Mouse (Mus musculus) lung, postnatal 0 days (tissue): Measurements from ENCODE around the gene Lrmda. TPM values are rescaled to one million over a fixed set of nuclear protein-coding genes. Genes with fewer than 3 reads are reported as not detected.

Source experiments
- ATAC-seq: fragments of 200-750 bp; cut with Nextera tagmentation; 2 replicates; pipeline ENCODE4 v1.8.0; 2017; ENCODE audit warnings: moderate library complexity
- DNase-seq: peaks from one replicate; pipeline ENCODE4 v3.0.0-alpha.2; 2016; ENCODE audit warnings: low spot score
- H3K27ac ChIP-seq: fragments of 300-500 bp; sonication (generic); 2 replicates; pipeline ENCODE4 v1.5.1; 2014; ENCODE audit warnings: antibody characterized with exemption, mild to moderate bottlenecking, low read length, mixed read lengths
- H3K27me3 ChIP-seq: fragments of 300-500 bp; sonication (generic); replicated peaks from 2 replicates; pipeline ENCODE4 v1.6.1; 2014; ENCODE audit warnings: low read length, mixed read lengths; ENCODE audit not compliant: insufficient read depth
- H3K36me3 ChIP-seq: fragments of 300-500 bp; sonication (generic); 2 replicates; pipeline ENCODE4 v1.6.1; 2014; ENCODE audit warnings: low read length, mixed read lengths; ENCODE audit not compliant: insufficient read depth
- H3K4me1 ChIP-seq: fragments of 300-500 bp; sonication (generic); 2 replicates; pipeline ENCODE4 v1.6.1; 2014; ENCODE audit warnings: antibody characterized with exemption, low read depth, low read length, mixed read lengths; ENCODE audit not compliant: insufficient read depth
- H3K4me2 ChIP-seq: fragments of 300-500 bp; sonication (generic); replicated peaks from 2 replicates; pipeline ENCODE4 v1.6.1; 2014; ENCODE audit warnings: low read depth, mild to moderate bottlenecking, low read length, moderate library complexity, mixed read lengths
- H3K4me3 ChIP-seq: fragments of 300-500 bp; sonication (generic); 2 replicates; pipeline ENCODE4 v1.5.1; 2014; ENCODE audit warnings: low read depth, low read length
- H3K9ac ChIP-seq: fragments of 300-500 bp; sonication (generic); replicated peaks from 2 replicates; pipeline ENCODE4 v1.6.1; 2014; ENCODE audit warnings: low read depth, mild to moderate bottlenecking
- H3K9me3 ChIP-seq: fragments of 300-500 bp; sonication (generic); 2 replicates; pipeline ENCODE4 v1.6.1; 2016; ENCODE audit warnings: low read length, mixed read lengths
- CTCF ChIP-seq: IDR thresholded peaks from 2 replicates; pipeline ENCODE4 v1.5.1; 2016; ENCODE audit warnings: antibody characterized with exemption, mild to moderate bottlenecking
- EP300 ChIP-seq: IDR thresholded peaks from 2 replicates; pipeline ENCODE4 v1.6.1; 2016; ENCODE audit warnings: antibody characterized with exemption, mild to moderate bottlenecking, control low read depth
- WGBS: fragments of 180-500 bp; shearing (Covaris S2); extraction: QIAGEN DNeasy Blood & Tissue Kit; methylation state at CpG from one replicate; pipeline ENCODE4 v1.1.7; 2014; 5-methylcytosine and 5-hydroxymethylcytosine counted together
- polyA plus RNA-seq: library from polyadenylated mRNA; unstranded; fragments of >200 nt; fragmentation: Nextera tagmentation; extraction: Ambion mirVana; gene quantifications from 2 replicates; pipeline ENCODE4 v1.2.1, GENCODE M21; 2015

Lrmda gene
- polyA plus RNA-seq, 1 experiment from 2014 or later: 0.86 TPM

GRCm38 (mm10) chr14:22168077-22168794 lies 148.7 kb downstream of the Lrmda start:
- H3K27me3 ChIP-seq: no peaks in the 10 kb centered on the region
- H3K4me1 ChIP-seq: no peaks in the 10 kb centered on the region
- DNase-seq: no peak
- no peak overlapping the region for H3K4me3 ChIP-seq
- TF ChIP-seq EP300 (no peak), CTCF (no peak)
- H3K27ac ChIP-seq: no peak overlapping the region
- no peaks in the 10 kb centered on the region for H3K9me3 ChIP-seq
- 41% methylated on average over 11 of the region's 11 CpGs for WGBS
- H3K4me2 ChIP-seq: 0 out of 2 replicates have a peak overlapping the region, but pooled peaks have one; percentile 1
- no peaks in the 10 kb centered on the region for H3K36me3 ChIP-seq
- H3K9ac ChIP-seq: no peak overlapping the region
- no peak for ATAC-seq

- DNase-seq (no peak), ATAC-seq (0 out of 2 replicates have a peak, but pooled peaks have one; percentile 44)
- H3K4me3 ChIP-seq: no peak overlapping the region
- no peak overlapping the region for H3K27ac ChIP-seq
- 0 out of 2 replicates have a peak overlapping the region, but pooled peaks have one; percentile 1 for H3K4me2 ChIP-seq
- H3K36me3 ChIP-seq: no peaks in the 10 kb centered on the region
- H3K9me3 ChIP-seq: no peaks in the 10 kb centered on the region
- no peaks in the 10 kb centered on the region for H3K4me1 ChIP-seq
- TF ChIP-seq CTCF: no peak
- no peak for TF ChIP-seq EP300
- 33% methylated on average over 14 of the region's 14 CpGs for WGBS
- H3K9ac ChIP-seq: no peak overlapping the region
- no peaks in the 10 kb centered on the region for H3K27me3 ChIP-seq
These were observed 149.5 kb downstream of the Lrmda start for GRCm38 (mm10) chr14:22168795-22169568.

- Histone ChIP-seq H3K4me1 (no peaks in the 10 kb centered on the region), H3K9me3 (no peaks in the 10 kb centered on the region), H3K9ac (no peak overlapping the region), H3K36me3 (no peaks in the 10 kb centered on the region), H3K4me2 (no peak overlapping the region), H3K27ac (no peak overlapping the region), H3K4me3 (no peak overlapping the region), H3K27me3 (no peaks in the 10 kb centered on the region)
- DNase-seq (no peak), ATAC-seq (no peak)
- TF ChIP-seq CTCF (peak; percentile 21; the same call in 1 of the 2 replicates), EP300 (no peak)
- WGBS: 61% methylated on average over 9 of the region's 9 CpGs
These were observed 155.2 kb downstream of the Lrmda start for GRCm38 (mm10) chr14:22174757-22175156.

GRCm38 (mm10) chr14:22179761-22180160 lies 160.2 kb downstream of the Lrmda start:
- ATAC-seq: no peak
- no peaks in the 10 kb centered on the region for H3K36me3 ChIP-seq
- H3K27me3 ChIP-seq: no peaks in the 10 kb centered on the region
- H3K4me2 ChIP-seq: no peak overlapping the region
- no peak overlapping the region for H3K9ac ChIP-seq
- H3K4me1 ChIP-seq: no peaks in the 10 kb centered on the region
- 58% methylated on average over 2 of the region's 2 CpGs for WGBS
- TF ChIP-seq CTCF (peak; percentile 42), EP300 (no peak)
- peak; percentile 33 for DNase-seq
- H3K4me3 ChIP-seq: no peak overlapping the region
- no peaks in the 10 kb centered on the region for H3K9me3 ChIP-seq
- H3K27ac ChIP-seq: no peak overlapping the region

- DNase-seq (no peak), ATAC-seq (no peak)
- H3K27me3 ChIP-seq: no peaks in the 10 kb centered on the region
- no peaks in the 10 kb centered on the region for H3K4me1 ChIP-seq
- TF ChIP-seq EP300 (no peak), CTCF (no peak)
- H3K36me3 ChIP-seq: no peaks in the 10 kb centered on the region
- H3K4me3 ChIP-seq: no peak overlapping the region
- no peak overlapping the region for H3K9ac ChIP-seq
- H3K9me3 ChIP-seq: no peaks in the 10 kb centered on the region
- no peak overlapping the region for H3K27ac ChIP-seq
- no peak overlapping the region for H3K4me2 ChIP-seq
- WGBS: 87% methylated on average over 5 of the region's 6 CpGs
These were observed 162.0 kb downstream of the Lrmda start for GRCm38 (mm10) chr14:22181508-22181907.

GRCm38 (mm10) chr14:22183195-22183594 lies 163.7 kb downstream of the Lrmda start:
- H3K4me3 ChIP-seq: no peak overlapping the region
- H3K27me3 ChIP-seq: no peaks in the 10 kb centered on the region
- H3K9me3 ChIP-seq: no peaks in the 10 kb centered on the region
- no peak for ATAC-seq
- no peaks in the 10 kb centered on the region for H3K36me3 ChIP-seq
- no peaks in the 10 kb centered on the region for H3K4me1 ChIP-seq
- WGBS: 57% methylated on average over 3 of the region's 3 CpGs
- no peak for DNase-seq
- H3K4me2 ChIP-seq: no peak overlapping the region
- no peak overlapping the region for H3K27ac ChIP-seq
- H3K9ac ChIP-seq: no peak overlapping the region
- TF ChIP-seq EP300 (no peak), CTCF (no peak)
